8 mouse cellular contexts compared by ENCODE assay signal in genomic region chr2:118479550-118479909, GRCm38 (mm10). TPM values are rescaled to one million over a fixed set of nuclear protein-coding genes. Genes with fewer than 3 reads are reported as not detected.
DNase-seq lines count a peak whose midpoint lies in the region; ATAC-seq lines count a peak whose summit lies in the region.

Gene Srp14, minus strand, starts transcription at chr2:118479711.

- peak within 1 kb of the TSS; percentile 83 for H3K27ac ChIP-seq in hindbrain, embryonic 15.5 days (replicated peaks)

- peak within 1 kb of the TSS; percentile 79 for H3K9ac ChIP-seq in hindbrain, embryonic 15.5 days

- H3K36me3 ChIP-seq in hindbrain, embryonic 15.5 days, result peaks cover 21% of the 10 kb centered on the region

- no peaks in the 10 kb centered on the region for H3K9me3 ChIP-seq in hindbrain, embryonic 15.5 days

- H3K4me1 ChIP-seq in hindbrain, embryonic 15.5 days (replicated peaks), result peaks cover 15% of the 10 kb centered on the region

- H3K4me2 ChIP-seq in hindbrain, embryonic 15.5 days, result peak within 1 kb of the TSS; percentile 69

- ATAC-seq in hindbrain, embryonic 15.5 days (ENCODE audit: low FRiP score, low read depth), result peak; percentile 96

- WGBS in hindbrain, embryonic 15.5 days, result 0% methylated on average over 35 of the region's 35 CpGs

- DNase-seq in T-cell, adult 2 months (ENCODE audit: low spot score), result peak; percentile 95
- DNase-seq in cerebellum, postnatal 36 days, result peak; percentile 90 to 94
- peak; percentile 88 to 94 for DNase-seq in frontal cortex, postnatal 36 days (ENCODE audit: low spot score in 2 of 2)
- DNase-seq in left cerebral cortex, adult 11 months (ENCODE audit: low spot score), result peak; percentile 82
- peak; percentile 94 to 96 for DNase-seq in lung, postnatal 4 days
- DNase-seq in retina, postnatal 7 days (ENCODE audit: low read depth, low spot score), result peak; percentile 91
- DNase-seq in urinary bladder, adult 2 months (ENCODE audit: low spot score), result peak; percentile 82

- H3K27me3 ChIP-seq in hindbrain, embryonic 15.5 days, result no peaks in the 10 kb centered on the region

- H3K4me3 ChIP-seq in hindbrain, embryonic 15.5 days, result peak within 1 kb of the TSS; percentile 75

RNA-seq across cellular contexts. Expression of gene Srp14, which starts in this region (rescaled TPM):
- 314 and 317 TPM in 2 replicates for polyA plus RNA-seq in hindbrain, embryonic 15.5 days (2015; fragmentation: Nextera tagmentation; extraction: Ambion mirVana)
- 203 and 232 TPM in 2 replicates for polyA plus RNA-seq in urinary bladder, adult 2 months (2012; rRNA removed)

Comparison
In these comparisons a context has a peak if more than half of its experiments do, and no peak if none do; other contexts are left out.
1. Peak in every context shown above with its lines: DNase-seq, ATAC-seq, H3K4me3 ChIP-seq and H3K27ac ChIP-seq.